Mouse (Mus musculus) heart, embryonic 10.5 days (tissue): ENCODE results near the gene Wdr86. TPM values are rescaled to one million over a fixed set of nuclear protein-coding genes. Genes with fewer than 3 reads are reported as not detected.

Source experiments
- DNase-seq: peaks from one replicate; pipeline ENCODE4 v3.0.0-alpha.2; 2017; ENCODE audit warnings: low spot score
- H3K27ac ChIP-seq: fragments of 300-500 bp; sonication (generic); 2 replicates; pipeline ENCODE4 v1.5.1; 2016; ENCODE audit warnings: mild to moderate bottlenecking
- H3K27me3 ChIP-seq: fragments of 300-500 bp; sonication (generic); 2 replicates; pipeline ENCODE4 v1.6.1; 2016; ENCODE audit warnings: mild to moderate bottlenecking; ENCODE audit not compliant: poor library complexity, insufficient read depth, severe bottlenecking
- H3K36me3 ChIP-seq: fragments of 300-500 bp; sonication (generic); 2 replicates; pipeline ENCODE4 v1.6.1; 2016; ENCODE audit warnings: mild to moderate bottlenecking, moderate library complexity
- H3K4me1 ChIP-seq: fragments of 300-500 bp; sonication (generic); 2 replicates; pipeline ENCODE4 v1.6.1; 2016; ENCODE audit warnings: mild to moderate bottlenecking
- H3K4me3 ChIP-seq: fragments of 300-500 bp; sonication (generic); 2 replicates; pipeline ENCODE4 v1.5.1; 2016; ENCODE audit warnings: mild to moderate bottlenecking, moderate library complexity
- H3K9me3 ChIP-seq: fragments of 300-500 bp; sonication (generic); 2 replicates; pipeline ENCODE4 v1.6.1; 2016; ENCODE audit warnings: mild to moderate bottlenecking, moderate library complexity
- WGBS: fragments of 180-500 bp; shearing (Covaris S2); methylation state at CpG from one replicate; pipeline ENCODE4 v1.1.7; 2016; 5-methylcytosine and 5-hydroxymethylcytosine counted together
- polyA plus RNA-seq: library from polyadenylated mRNA; unstranded; fragments of >200 nt; fragmentation: Nextera tagmentation; extraction: Ambion mirVana; gene quantifications from 2 replicates; pipeline ENCODE4 v1.2.1, GENCODE M21; 2016

Wdr86 gene
- polyA plus RNA-seq, 1 experiment from 2014 or later: 29.3 TPM

DNA sequence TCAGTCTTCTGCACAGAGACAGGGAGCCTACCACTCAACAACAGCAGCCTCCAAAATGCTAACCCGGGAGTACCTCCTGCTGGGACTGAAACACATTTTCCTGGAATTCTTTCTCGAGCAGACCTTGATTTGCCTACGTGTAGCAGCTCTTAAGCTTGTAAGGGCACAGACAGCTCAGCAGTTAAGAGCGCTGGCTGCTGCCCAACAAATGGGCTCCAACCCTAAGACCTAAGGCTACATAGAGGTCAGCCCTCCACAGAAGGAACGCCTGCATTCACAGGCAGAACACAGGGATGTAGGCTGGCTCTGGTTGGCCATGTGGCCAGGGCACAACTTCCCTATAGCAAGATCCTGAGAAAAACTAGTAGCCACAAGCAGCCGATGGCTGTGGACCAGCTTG is 4.6 kb downstream of the Wdr86 start:
- 58% methylated on average over 6 of the region's 6 CpGs for WGBS
- Histone ChIP-seq H3K27me3 (peaks cover 6% of the 10 kb centered on the region; the same call in 1 of the 2 replicates), H3K4me1 (peaks cover 44% of the 10 kb centered on the region), H3K27ac (peak overlapping the region; percentile 67; the same call in 1 of the 2 replicates), H3K36me3 (peaks cover 11% of the 10 kb centered on the region; the same call in 1 of the 2 replicates), H3K4me3 (no peak overlapping the region), H3K9me3 (no peaks in the 10 kb centered on the region)
- no peak for DNase-seq

DNA sequence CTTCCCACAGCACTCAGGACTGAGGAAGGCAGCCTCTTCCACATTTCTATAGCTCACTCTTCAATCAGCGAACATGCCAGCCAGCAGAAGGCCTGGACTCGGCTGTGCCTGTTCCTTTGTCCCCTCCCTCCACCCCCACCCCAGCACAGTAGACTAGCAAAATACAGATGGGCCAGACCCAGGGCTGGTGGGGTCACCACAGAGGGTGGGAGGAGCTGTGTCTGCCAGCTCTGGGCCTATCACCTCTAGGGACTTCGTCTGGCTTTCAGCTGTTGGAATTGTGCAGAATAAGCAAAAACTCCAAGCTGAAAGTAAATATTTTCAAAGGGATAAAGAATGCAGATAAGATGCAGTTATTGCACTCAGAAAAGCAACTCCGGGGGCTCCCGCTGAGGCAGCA is 5.7 kb downstream of the Wdr86 start:
- H3K27me3 ChIP-seq: peaks cover 6% of the 10 kb centered on the region; the same call in 1 of the 2 replicates
- H3K27ac ChIP-seq: peak overlapping the region; percentile 67
- peaks cover 34% of the 10 kb centered on the region for H3K4me1 ChIP-seq
- no peak for DNase-seq
- 45% methylated on average over 5 of the region's 5 CpGs for WGBS
- no peaks in the 10 kb centered on the region for H3K9me3 ChIP-seq
- peaks cover 15% of the 10 kb centered on the region; the same call in 1 of the 2 replicates for H3K36me3 ChIP-seq
- H3K4me3 ChIP-seq: 0 out of 2 replicates have a peak overlapping the region, but pooled peaks have one; percentile 1

DNA sequence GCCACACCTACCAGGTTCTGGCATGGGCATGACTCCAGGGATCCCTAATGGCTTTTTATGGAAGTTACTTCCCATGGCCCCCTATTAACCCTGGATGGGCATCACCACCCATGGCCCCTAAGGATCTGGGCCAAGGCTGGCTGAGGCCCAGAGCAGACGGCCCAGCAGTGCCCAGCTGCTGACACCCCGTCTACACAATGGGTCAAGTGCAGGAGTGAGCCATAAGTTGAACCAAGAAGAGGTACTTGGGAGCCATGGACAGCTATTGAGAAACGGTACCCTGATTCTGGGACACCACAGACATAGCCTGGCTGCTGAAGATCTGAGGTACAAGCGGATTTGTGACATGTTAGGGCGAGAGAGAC is 6.3 kb downstream of the Wdr86 start:
- peaks cover 20% of the 10 kb centered on the region for H3K36me3 ChIP-seq
- peak overlapping the region; percentile 67 for H3K27ac ChIP-seq
- H3K27me3 ChIP-seq: peaks cover 2% of the 10 kb centered on the region; the same call in 1 of the 2 replicates
- 78% methylated on average over 5 of the region's 5 CpGs for WGBS
- no peak for DNase-seq
- no peak overlapping the region for H3K4me3 ChIP-seq
- peaks cover 28% of the 10 kb centered on the region for H3K4me1 ChIP-seq
- H3K9me3 ChIP-seq: no peaks in the 10 kb centered on the region

DNA sequence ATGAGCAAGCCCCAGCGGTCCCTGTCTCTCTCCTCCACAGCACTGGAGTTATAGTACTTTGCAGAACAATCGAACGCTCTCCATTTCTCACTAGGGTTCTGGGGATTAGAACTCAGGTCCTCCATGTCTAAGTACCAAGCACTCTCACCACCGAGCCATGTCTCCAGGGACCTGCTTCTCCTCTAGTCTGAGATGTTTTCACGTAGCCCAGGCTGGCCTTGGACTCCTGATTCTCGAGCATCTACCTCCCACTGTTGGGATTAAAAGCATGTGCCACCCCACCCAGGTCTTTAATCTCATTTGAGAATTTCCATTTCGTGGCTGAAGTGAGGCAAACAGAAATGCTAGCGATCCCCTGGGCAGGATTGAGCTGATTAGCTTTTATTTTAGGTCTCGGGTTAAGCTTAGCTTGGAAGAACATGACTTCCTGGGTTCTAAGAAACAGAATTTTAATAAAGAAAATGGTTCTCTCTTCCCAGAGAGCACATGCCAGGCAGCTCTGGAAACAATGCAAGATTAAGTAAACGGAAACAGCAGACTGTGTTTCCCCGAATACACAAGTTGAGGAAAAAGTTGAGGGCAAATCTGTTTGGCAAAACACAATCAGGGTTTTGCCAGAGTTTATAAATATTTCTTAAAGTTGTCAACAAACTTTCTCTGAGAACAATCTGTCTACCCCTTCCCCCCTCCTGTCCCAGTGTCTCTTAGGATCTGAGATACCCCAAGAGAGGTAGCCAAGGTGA is 6.8 kb downstream of the Wdr86 start:
- no peak for DNase-seq
- peaks cover 27% of the 10 kb centered on the region for H3K4me1 ChIP-seq
- no peaks in the 10 kb centered on the region for H3K27me3 ChIP-seq
- 0 out of 2 replicates have a peak overlapping the region, but pooled peaks have one; percentile 67 for H3K27ac ChIP-seq
- H3K36me3 ChIP-seq: peaks cover 25% of the 10 kb centered on the region
- no peaks in the 10 kb centered on the region for H3K9me3 ChIP-seq
- WGBS: 73% methylated on average over 11 of the region's 11 CpGs
- no peak overlapping the region for H3K4me3 ChIP-seq

DNA sequence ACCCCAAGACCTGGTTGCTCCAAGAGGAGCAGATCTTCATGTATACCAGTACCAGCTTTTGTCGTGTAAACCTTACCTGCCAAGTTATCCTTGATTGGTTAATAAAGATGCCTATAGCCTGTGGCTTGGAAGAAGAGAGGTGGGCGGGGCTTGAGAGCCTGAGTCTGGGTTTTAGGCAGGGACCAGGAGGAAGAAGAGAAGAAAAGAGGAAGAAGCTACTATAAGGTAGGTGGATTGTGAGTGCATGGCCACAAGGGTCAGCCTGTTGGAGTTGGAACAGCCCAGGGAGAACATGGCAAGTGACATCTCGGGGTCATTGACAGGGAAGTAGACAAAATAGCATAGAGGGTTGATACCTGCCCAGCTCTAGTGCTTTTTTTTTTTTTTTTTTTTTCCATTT is 10.7 kb downstream of the Wdr86 start:
- DNase-seq: no peak
- WGBS: 76% methylated on average over 3 of the region's 3 CpGs
- Histone ChIP-seq H3K4me1 (peaks cover 9% of the 10 kb centered on the region), H3K27me3 (no peaks in the 10 kb centered on the region), H3K27ac (no peak overlapping the region), H3K4me3 (no peak overlapping the region), H3K9me3 (no peaks in the 10 kb centered on the region), H3K36me3 (peaks cover 48% of the 10 kb centered on the region)

DNA sequence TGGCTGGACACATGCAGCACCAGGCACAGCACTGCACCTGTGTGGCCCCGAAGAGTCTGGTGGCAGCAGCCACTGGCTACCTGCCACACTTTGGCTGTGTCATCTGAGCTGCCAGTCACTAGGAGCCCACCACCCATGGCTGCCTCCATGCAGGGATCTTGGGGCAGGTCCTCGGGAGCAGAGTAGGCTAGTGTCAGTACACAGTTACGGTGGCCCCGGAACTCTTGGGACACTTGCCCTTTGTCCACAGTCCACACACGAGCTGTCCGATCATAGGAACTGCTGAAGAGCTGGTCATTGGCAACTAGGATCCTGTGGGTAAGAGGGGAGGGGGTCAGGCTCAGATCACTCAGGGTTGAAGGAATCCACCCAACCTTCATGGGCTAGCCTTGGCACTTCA is 12.5 kb downstream of the Wdr86 start:
- Histone ChIP-seq H3K4me3 (no peak overlapping the region), H3K27me3 (no peaks in the 10 kb centered on the region), H3K27ac (no peak overlapping the region), H3K9me3 (no peaks in the 10 kb centered on the region), H3K36me3 (peaks cover 58% of the 10 kb centered on the region), H3K4me1 (0 out of 2 replicates have a peak, but pooled peaks cover 7% of the 10 kb centered on the region)
- no peak for DNase-seq
- 90% methylated on average over 6 of the region's 6 CpGs for WGBS

DNA sequence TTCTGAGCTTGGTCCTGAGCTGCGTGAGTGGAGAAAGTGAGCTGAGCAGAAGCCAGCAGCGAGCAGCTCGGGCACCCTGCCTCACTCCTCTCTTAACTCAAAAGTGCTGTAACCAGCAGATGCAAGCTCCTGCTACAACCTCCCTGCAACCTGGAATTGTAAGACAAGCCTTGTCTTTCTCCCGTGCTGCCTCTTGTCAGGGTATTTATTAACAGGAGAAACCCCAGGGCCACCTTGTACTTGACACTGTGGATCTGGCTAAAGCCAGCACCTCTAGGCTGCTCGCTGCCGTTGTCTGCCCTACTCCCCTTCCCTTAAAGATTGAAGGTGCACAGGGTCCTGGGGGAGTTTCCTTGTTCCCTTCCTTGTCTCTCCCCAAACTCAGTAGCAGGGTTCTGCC is 16.5 kb downstream of the Wdr86 start:
- Histone ChIP-seq H3K4me1 (peaks cover 13% of the 10 kb centered on the region; the same call in 1 of the 2 replicates), H3K4me3 (no peak overlapping the region), H3K27me3 (no peaks in the 10 kb centered on the region), H3K36me3 (peaks cover 76% of the 10 kb centered on the region), H3K27ac (no peak overlapping the region), H3K9me3 (peaks cover 4% of the 10 kb centered on the region; the same call in 1 of the 2 replicates)
- no peak for DNase-seq
- 83% methylated on average over 6 of the region's 6 CpGs for WGBS

DNA sequence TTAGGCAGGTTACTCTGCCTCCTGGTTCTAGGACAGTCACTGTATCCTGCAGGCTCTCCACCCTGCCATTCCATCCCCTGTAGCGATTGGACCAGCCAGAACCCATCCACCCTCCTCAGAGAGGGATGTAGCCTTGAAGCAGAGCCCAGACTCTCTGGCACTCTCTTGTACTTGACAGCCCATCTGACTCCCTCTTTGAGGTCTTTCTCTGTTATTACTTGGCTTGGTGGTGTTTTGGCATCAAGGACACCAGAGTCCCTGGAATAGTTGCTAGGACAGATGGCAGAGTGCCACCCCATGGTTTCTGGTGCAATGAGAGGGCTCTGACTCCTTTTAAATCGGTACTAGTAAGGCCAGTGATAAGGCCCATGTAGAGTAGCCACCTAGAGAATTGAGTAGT is 17.3 kb downstream of the Wdr86 start:
- no peak overlapping the region for H3K27ac ChIP-seq
- DNase-seq: no peak
- H3K36me3 ChIP-seq: peaks cover 78% of the 10 kb centered on the region
- H3K4me3 ChIP-seq: no peak overlapping the region
- peaks cover 4% of the 10 kb centered on the region; the same call in 1 of the 2 replicates for H3K9me3 ChIP-seq
- H3K4me1 ChIP-seq: peaks cover 13% of the 10 kb centered on the region; the same call in 1 of the 2 replicates
- 73% methylated on average over 2 of the region's 2 CpGs for WGBS
- H3K27me3 ChIP-seq: no peaks in the 10 kb centered on the region

DNA sequence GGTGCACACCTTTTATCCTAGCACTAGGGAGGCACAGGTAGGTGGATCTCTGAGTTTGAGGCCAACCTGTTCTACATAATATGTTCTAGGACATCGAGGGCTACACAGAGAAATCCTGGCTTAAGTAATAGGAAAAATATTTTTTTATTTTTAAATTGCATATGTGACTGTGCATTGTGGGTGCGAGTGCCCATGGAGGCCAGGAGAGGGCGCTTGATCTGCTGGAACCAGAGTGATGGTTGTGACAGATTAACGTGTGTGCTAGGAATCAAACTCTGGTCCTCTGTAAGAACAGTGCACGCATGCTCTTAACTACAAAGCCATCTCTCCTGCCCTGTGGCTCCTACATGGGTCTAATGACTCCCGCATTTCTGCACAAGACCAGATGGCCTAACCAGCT is 18.9 kb downstream of the Wdr86 start:
- no peak for DNase-seq
- no peaks in the 10 kb centered on the region for H3K27me3 ChIP-seq
- H3K4me3 ChIP-seq: no peak overlapping the region
- H3K4me1 ChIP-seq: peaks cover 13% of the 10 kb centered on the region; the same call in 1 of the 2 replicates
- peaks cover 4% of the 10 kb centered on the region; the same call in 1 of the 2 replicates for H3K9me3 ChIP-seq
- H3K27ac ChIP-seq: no peak overlapping the region
- peaks cover 84% of the 10 kb centered on the region for H3K36me3 ChIP-seq
- 91% methylated on average over 6 of the region's 6 CpGs for WGBS

DNA sequence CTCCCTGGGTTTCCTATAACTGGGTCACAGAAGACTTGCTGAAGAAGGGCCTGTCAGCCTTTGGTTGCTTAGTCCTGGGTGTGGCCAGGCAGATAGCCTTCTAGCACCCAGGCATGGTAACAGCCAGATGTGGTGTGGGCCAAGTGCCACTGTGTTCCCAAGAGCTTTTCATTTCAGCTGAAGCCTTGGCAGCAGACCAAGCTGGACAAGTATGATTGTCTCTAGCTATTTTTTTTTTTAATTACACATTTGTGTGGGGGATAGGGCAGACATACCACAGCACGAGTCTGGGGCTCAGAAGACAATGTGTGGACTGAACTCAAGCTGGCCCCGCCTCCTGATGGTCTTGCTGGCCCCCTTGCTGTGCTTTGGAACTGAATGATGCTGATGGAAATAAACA is 20.6 kb downstream of the Wdr86 start:
- 74% methylated on average over 2 of the region's 2 CpGs for WGBS
- peaks cover 90% of the 10 kb centered on the region for H3K36me3 ChIP-seq

DNA sequence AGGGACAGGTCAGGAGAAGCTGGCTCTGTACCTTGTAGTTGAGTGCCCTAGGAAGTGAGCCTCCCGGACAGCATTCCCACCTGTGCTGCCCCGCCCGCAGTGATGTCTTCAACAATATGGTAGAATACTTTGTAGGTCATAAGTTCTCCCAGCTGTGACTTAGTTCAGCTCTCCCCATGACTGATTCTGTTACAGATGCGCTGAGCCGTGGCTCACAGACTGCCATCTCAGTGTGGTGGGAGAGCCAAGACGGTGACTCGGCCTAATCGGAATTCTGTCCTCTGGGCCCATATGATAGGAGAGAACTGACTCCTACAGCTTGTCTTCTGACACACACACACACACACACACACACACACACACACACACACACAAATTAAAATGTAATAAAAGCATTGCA is 25.9 kb downstream of the Wdr86 start:
- Histone ChIP-seq H3K9me3 (no peaks in the 10 kb centered on the region), H3K36me3 (peaks cover 100% of the 10 kb centered on the region), H3K27me3 (no peaks in the 10 kb centered on the region), H3K4me1 (peaks cover 4% of the 10 kb centered on the region; the same call in 1 of the 2 replicates), H3K4me3 (no peak overlapping the region), H3K27ac (no peak overlapping the region)
- 84% methylated on average over 8 of the region's 8 CpGs for WGBS
- no peak for DNase-seq

More for the DNA sequence above, 20.6 kb downstream of the Wdr86 start:
- no peak for DNase-seq
- H3K4me3 ChIP-seq: no peak overlapping the region
- no peak overlapping the region for H3K27ac ChIP-seq
- no peaks in the 10 kb centered on the region for H3K27me3 ChIP-seq
- H3K4me1 ChIP-seq: peaks cover 13% of the 10 kb centered on the region; the same call in 1 of the 2 replicates
- H3K9me3 ChIP-seq: peaks cover 4% of the 10 kb centered on the region; the same call in 1 of the 2 replicates

DNA sequence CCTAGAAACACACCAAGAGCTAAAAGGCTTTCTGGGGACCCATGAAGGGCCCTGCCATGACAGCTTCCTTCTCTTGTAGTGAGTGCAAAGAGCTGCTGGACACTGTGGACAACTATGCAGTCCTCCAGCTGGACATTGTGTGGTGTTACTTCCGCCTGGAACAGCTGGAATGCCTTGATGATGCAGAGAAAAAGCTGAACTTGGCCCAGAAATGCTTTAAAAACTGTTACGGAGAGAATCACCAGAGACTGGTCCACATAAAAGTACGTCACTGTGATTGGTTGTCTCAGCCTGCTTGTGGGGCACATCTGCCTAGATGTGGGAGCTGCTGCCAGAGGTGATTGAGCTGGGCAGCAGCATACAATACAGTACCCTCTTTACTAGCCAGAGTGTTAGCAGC is 29.3 kb downstream of the Wdr86 start:
- Histone ChIP-seq H3K4me3 (no peak overlapping the region), H3K4me1 (no peaks in the 10 kb centered on the region), H3K27me3 (no peaks in the 10 kb centered on the region), H3K36me3 (peaks cover 99% of the 10 kb centered on the region), H3K9me3 (no peaks in the 10 kb centered on the region), H3K27ac (no peak overlapping the region)
- WGBS: 86% methylated on average over 3 of the region's 3 CpGs
- no peak for DNase-seq

DNA sequence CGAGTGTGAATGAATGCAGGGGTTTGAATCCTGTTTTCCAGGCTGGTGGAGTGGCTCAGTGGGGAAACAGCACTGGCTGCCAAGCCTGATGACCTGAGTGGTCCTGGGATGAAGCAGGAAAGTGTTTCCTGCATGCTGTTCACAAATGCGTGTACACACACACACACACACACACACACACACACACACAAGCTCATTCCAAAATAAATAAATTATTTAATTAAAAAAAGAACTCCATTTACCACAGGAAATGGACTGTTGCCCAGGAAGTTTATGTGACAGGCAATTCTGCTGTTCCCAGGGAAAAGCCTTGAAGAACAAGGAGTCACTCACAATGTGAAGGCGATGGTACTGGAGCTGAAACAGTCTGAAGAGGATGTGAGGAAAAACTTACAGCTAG is 33.8 kb downstream of the Wdr86 start:
- no peak overlapping the region for H3K4me3 ChIP-seq
- WGBS: 70% methylated on average over 3 of the region's 3 CpGs
- H3K4me1 ChIP-seq: no peaks in the 10 kb centered on the region
- H3K27ac ChIP-seq: peak overlapping the region; percentile 49; the same call in 1 of the 2 replicates
- peaks cover 99% of the 10 kb centered on the region for H3K36me3 ChIP-seq
- no peaks in the 10 kb centered on the region for H3K27me3 ChIP-seq
- H3K9me3 ChIP-seq: no peaks in the 10 kb centered on the region
- no peak for DNase-seq
